Mouse (Mus musculus): ENCODE data around the gene Perp. TPM values are rescaled to one million over a fixed set of nuclear protein-coding genes. Genes with fewer than 3 reads are reported as not detected.
A peak's percentile ranks its signal among the peaks of the same experiment; 100 is the strongest.

Perp gene
- polyA plus RNA-seq, 1 experiment: 422 TPM

DNA sequence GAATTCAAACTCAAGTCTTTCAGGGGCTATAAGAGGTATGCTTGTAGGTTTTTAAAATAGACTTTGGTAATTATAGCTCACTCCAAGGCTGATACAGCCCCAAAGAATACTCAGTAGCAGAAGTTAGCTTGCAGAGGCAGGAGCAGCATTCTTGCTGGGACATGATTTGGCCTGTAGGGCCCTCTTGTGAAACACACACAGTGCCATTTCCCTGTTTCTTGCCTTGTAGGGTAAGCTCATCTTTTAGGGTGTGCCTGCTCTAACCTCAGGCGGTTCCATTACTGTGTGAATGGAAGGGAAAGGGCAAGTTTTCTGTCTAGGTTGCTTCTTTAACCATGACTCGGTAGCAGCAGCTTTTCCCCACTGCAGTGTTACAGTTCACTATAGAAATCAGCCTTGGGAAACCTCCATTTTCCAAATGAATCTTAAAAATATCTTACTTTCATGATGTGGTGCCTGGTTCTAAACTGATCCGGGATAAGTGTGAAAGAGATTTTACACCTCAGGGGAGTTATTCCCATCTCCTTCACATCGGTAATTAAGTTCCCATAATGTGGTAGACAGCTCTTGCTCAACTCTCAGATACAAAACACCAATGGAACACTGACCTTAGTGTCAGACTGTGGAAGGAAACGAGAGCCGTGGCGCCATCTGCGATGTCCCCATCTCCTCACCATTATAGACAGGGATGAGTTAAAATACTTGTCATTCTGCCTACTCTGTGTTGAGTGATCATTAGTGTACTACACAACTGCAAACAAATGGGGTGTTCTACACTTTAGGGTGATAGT is 1.8 kb downstream of the Perp start:
- Histone ChIP-seq H3K4me3 (ENCODE audit: low read depth, low read length) (peak overlapping the region; percentile 19; the same call in 1 of the 2 replicates), H3K27ac (ENCODE audit: insufficient read depth, low read depth, low read length) (no peak overlapping the region), H3K36me3 (ENCODE audit: control insufficient read depth, insufficient read depth, low read length) (no peaks in the 10 kb centered on the region; the same call in 1 of the 2 replicates), H3K27me3 (ENCODE audit: control insufficient read depth, insufficient read depth, low read length) (no peaks in the 10 kb centered on the region), H3K4me1 (ENCODE audit: control insufficient read depth, insufficient read depth, insufficient read length, low read length) (peaks cover 2% of the 10 kb centered on the region)
- WGBS: 63% methylated on average over 8 of the region's 8 CpGs
- TF ChIP-seq CTCF (IDR thresholded peaks at IDR 0.05; ENCODE audit: extremely low read depth, insufficient read length, insufficient replicate concordance, low read depth, low read length) (no peak), POLR2A (IDR thresholded peaks at IDR 0.05; ENCODE audit: low read depth, low read length) (no peak)

GRCm38 (mm10) chr10:18850177-18850576 is 5.4 kb downstream of the Perp start:
- TF ChIP-seq POLR2A (IDR thresholded peaks at IDR 0.05; ENCODE audit: low read depth, low read length) (no peak), CTCF (IDR thresholded peaks at IDR 0.05; ENCODE audit: extremely low read depth, insufficient read length, insufficient replicate concordance, low read depth, low read length) (no peak)
- H3K27ac ChIP-seq (ENCODE audit: insufficient read depth, low read depth, low read length): no peak overlapping the region
- 81% methylated on average over 4 of the region's 4 CpGs for WGBS
- H3K36me3 ChIP-seq (ENCODE audit: control insufficient read depth, insufficient read depth, low read length): peaks cover 16% of the 10 kb centered on the region
- no peak overlapping the region for H3K4me3 ChIP-seq (ENCODE audit: low read depth, low read length)
- H3K4me1 ChIP-seq (ENCODE audit: control insufficient read depth, insufficient read depth, insufficient read length, low read length): no peaks in the 10 kb centered on the region; the same call in 1 of the 2 replicates
- no peaks in the 10 kb centered on the region for H3K27me3 ChIP-seq (ENCODE audit: control insufficient read depth, insufficient read depth, low read length)

- Histone ChIP-seq H3K36me3 (ENCODE audit: control insufficient read depth, insufficient read depth, low read length) (peaks cover 32% of the 10 kb centered on the region), H3K27ac (ENCODE audit: insufficient read depth, low read depth, low read length) (no peak overlapping the region), H3K4me3 (ENCODE audit: low read depth, low read length) (no peak overlapping the region), H3K27me3 (ENCODE audit: control insufficient read depth, insufficient read depth, low read length) (no peaks in the 10 kb centered on the region), H3K4me1 (ENCODE audit: control insufficient read depth, insufficient read depth, insufficient read length, low read length) (no peaks in the 10 kb centered on the region; the same call in 1 of the 2 replicates)
- WGBS: 89% methylated on average over 7 of the region's 7 CpGs
- no peak for TF ChIP-seq CTCF (IDR thresholded peaks at IDR 0.05; ENCODE audit: extremely low read depth, insufficient read length, insufficient replicate concordance, low read depth, low read length)
- TF ChIP-seq POLR2A (IDR thresholded peaks at IDR 0.05; ENCODE audit: low read depth, low read length): no peak
Observed at GRCm38 (mm10) chr10:18853417-18853816, 8.6 kb downstream of the Perp start.

DNA sequence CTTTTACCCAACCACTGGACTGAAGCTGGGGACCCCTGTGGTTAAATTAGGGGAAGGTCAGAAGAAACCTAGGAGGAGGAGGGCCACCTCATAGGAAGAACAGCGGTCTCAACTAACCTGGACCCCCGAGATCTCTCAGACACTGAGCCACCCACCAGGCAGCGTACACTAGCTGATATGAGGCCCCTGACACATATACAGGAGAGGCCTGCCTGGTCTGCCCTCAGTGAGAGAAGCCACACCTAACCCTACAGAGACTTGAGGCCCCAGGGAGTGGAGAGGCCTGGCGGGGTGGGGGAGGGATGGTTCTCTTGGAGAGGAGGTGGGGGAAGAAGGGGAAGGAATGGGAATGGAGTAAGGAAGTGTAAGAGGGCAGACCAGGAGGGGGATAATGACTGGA is 12.4 kb downstream of the Perp start:
- Histone ChIP-seq H3K27ac (ENCODE audit: insufficient read depth, low read depth, low read length) (no peak overlapping the region), H3K36me3 (ENCODE audit: control insufficient read depth, insufficient read depth, low read length) (peaks cover 32% of the 10 kb centered on the region), H3K4me3 (ENCODE audit: low read depth, low read length) (no peak overlapping the region), H3K4me1 (ENCODE audit: control insufficient read depth, insufficient read depth, insufficient read length, low read length) (peaks cover 5% of the 10 kb centered on the region; the same call in 1 of the 2 replicates), H3K27me3 (ENCODE audit: control insufficient read depth, insufficient read depth, low read length) (no peaks in the 10 kb centered on the region)
- TF ChIP-seq CTCF (IDR thresholded peaks at IDR 0.05; ENCODE audit: extremely low read depth, insufficient read length, insufficient replicate concordance, low read depth, low read length): no peak
- TF ChIP-seq POLR2A (IDR thresholded peaks at IDR 0.05; ENCODE audit: low read depth, low read length): no peak
- WGBS: 90% methylated on average over 4 of the region's 4 CpGs

GRCm38 (mm10) chr10:18859632-18860031 is 14.8 kb downstream of the Perp start:
- no peaks in the 10 kb centered on the region for H3K27me3 ChIP-seq (ENCODE audit: control insufficient read depth, insufficient read depth, low read length)
- no peak for TF ChIP-seq CTCF (IDR thresholded peaks at IDR 0.05; ENCODE audit: extremely low read depth, insufficient read length, insufficient replicate concordance, low read depth, low read length)
- no peak for TF ChIP-seq POLR2A (IDR thresholded peaks at IDR 0.05; ENCODE audit: low read depth, low read length)
- peaks cover 19% of the 10 kb centered on the region for H3K36me3 ChIP-seq (ENCODE audit: control insufficient read depth, insufficient read depth, low read length)
- peaks cover 5% of the 10 kb centered on the region; the same call in 1 of the 2 replicates for H3K4me1 ChIP-seq (ENCODE audit: control insufficient read depth, insufficient read depth, insufficient read length, low read length)
- no peak overlapping the region for H3K4me3 ChIP-seq (ENCODE audit: low read depth, low read length)
- 54% methylated on average over 3 of the region's 3 CpGs for WGBS
- no peak overlapping the region for H3K27ac ChIP-seq (ENCODE audit: insufficient read depth, low read depth, low read length)

DNA sequence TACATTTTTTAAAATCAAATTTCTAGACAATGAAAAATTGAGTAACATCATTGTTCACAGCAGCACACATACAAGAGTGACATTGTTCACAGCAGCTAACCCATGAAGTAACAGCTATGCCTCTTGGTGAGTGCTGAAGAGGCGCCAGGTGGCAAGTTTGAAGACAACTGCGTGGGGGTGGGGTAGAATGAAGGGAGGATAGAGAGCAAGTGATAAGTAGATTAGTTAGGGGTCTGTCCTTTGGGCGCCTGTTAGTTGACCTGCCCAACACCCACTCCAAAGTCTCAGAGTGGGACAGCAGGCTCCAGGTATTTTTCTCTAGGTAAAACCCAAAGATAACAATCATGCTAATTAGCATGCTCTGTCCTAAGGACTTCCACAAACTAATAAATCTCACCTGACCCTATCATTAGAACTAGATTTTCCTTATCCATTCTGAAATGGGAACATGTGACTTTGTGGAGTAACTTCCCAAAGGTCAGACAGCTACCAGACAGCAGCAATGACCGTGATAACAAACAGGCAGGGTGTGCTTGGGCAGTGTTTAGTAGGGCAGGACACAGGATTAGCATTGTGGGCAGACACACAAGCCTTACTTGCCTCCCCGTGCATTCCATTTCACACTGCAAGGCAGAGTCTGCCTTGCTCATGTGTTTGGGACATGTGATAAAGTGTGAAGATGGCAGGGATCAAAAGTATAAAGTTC is 15.5 kb downstream of the Perp start:
- Histone ChIP-seq H3K4me1 (ENCODE audit: control insufficient read depth, insufficient read depth, insufficient read length, low read length) (peaks cover 5% of the 10 kb centered on the region; the same call in 1 of the 2 replicates), H3K4me3 (ENCODE audit: low read depth, low read length) (no peak overlapping the region), H3K27me3 (ENCODE audit: control insufficient read depth, insufficient read depth, low read length) (no peaks in the 10 kb centered on the region), H3K36me3 (ENCODE audit: control insufficient read depth, insufficient read depth, low read length) (peaks cover 14% of the 10 kb centered on the region), H3K27ac (ENCODE audit: insufficient read depth, low read depth, low read length) (no peak overlapping the region)
- TF ChIP-seq CTCF (IDR thresholded peaks at IDR 0.05; ENCODE audit: extremely low read depth, insufficient read length, insufficient replicate concordance, low read depth, low read length) (no peak), POLR2A (IDR thresholded peaks at IDR 0.05; ENCODE audit: low read depth, low read length) (no peak)
- WGBS: 46% methylated on average over 5 of the region's 5 CpGs

DNA sequence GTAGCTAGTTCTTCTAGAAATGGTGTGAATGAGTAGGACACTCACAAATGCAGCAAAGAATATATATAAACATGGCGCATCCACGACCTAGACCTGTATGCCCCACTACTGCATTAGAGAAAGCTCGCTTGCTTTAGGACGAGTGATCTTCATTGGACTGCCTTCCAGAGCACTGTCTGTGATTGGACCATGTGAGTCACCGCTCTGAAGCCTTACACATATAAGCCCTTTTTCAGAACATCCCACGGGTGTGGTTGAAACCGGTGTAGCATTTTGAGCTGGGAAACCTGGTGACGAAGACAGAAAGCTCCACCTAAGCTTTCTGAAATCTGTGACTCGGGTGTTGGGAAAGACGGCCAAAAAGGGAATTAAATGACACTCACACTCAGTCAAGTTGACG is 16.0 kb downstream of the Perp start:
- Histone ChIP-seq H3K4me1 (ENCODE audit: control insufficient read depth, insufficient read depth, insufficient read length, low read length) (peaks cover 5% of the 10 kb centered on the region; the same call in 1 of the 2 replicates), H3K27me3 (ENCODE audit: control insufficient read depth, insufficient read depth, low read length) (no peaks in the 10 kb centered on the region), H3K4me3 (ENCODE audit: low read depth, low read length) (no peak overlapping the region), H3K27ac (ENCODE audit: insufficient read depth, low read depth, low read length) (no peak overlapping the region), H3K36me3 (ENCODE audit: control insufficient read depth, insufficient read depth, low read length) (0 out of 2 replicates have a peak, but pooled peaks cover 10% of the 10 kb centered on the region)
- TF ChIP-seq CTCF (IDR thresholded peaks at IDR 0.05; ENCODE audit: extremely low read depth, insufficient read length, insufficient replicate concordance, low read depth, low read length) (no peak), POLR2A (IDR thresholded peaks at IDR 0.05; ENCODE audit: low read depth, low read length) (no peak)
- WGBS: 77% methylated on average over 11 of the region's 11 CpGs
